Mouse (Mus musculus) hindbrain, embryonic 16.5 days (tissue): Measurements from ENCODE around the gene Cabin1. TPM values are rescaled to one million over a fixed set of nuclear protein-coding genes. Genes with fewer than 3 reads are reported as not detected.
A peak's percentile ranks its signal among the peaks of the same experiment; 100 is the strongest.

Experiments
- ATAC-seq: fragments of 200-750 bp; cut with Nextera tagmentation; 2 replicates; pipeline ENCODE4 v1.8.0; 2017; ENCODE audit warnings: moderate TSS enrichment, moderate library complexity
- H3K27ac ChIP-seq: fragments of 300-500 bp; sonication (generic); 2 replicates; pipeline ENCODE4 v1.5.1; 2014; ENCODE audit warnings: low read depth, mild to moderate bottlenecking, control low read depth, low read length, moderate library complexity
- H3K27me3 ChIP-seq: fragments of 300-500 bp; sonication (generic); replicated peaks from 2 replicates; pipeline ENCODE4 v1.6.1; 2014; ENCODE audit warnings: low read length; ENCODE audit not compliant: control insufficient read depth, insufficient read depth
- H3K36me3 ChIP-seq: fragments of 300-500 bp; sonication (generic); 2 replicates; pipeline ENCODE4 v1.6.1; 2014; ENCODE audit warnings: mild to moderate bottlenecking, low read length, moderate library complexity, mixed read lengths; ENCODE audit not compliant: control insufficient read depth, insufficient read depth
- H3K4me1 ChIP-seq: fragments of 300-500 bp; sonication (generic); 2 replicates; pipeline ENCODE4 v1.6.1; 2014; ENCODE audit warnings: low read depth, low read length; ENCODE audit not compliant: control insufficient read depth, insufficient read depth
- H3K4me2 ChIP-seq: fragments of 300-500 bp; sonication (generic); 2 replicates; pipeline ENCODE4 v1.6.1; 2014; ENCODE audit warnings: mild to moderate bottlenecking, low read length, control low read depth, moderate library complexity
- H3K4me3 ChIP-seq: fragments of 300-500 bp; sonication (generic); 2 replicates; pipeline ENCODE4 v1.5.1; 2014; ENCODE audit warnings: mild to moderate bottlenecking, low read length, control low read depth, moderate library complexity
- H3K9ac ChIP-seq: fragments of 300-500 bp; sonication (generic); 2 replicates; pipeline ENCODE4 v1.6.1; 2014; ENCODE audit warnings: low read depth, mild to moderate bottlenecking, control low read depth, low read length, moderate library complexity
- H3K9me3 ChIP-seq: fragments of 300-500 bp; sonication (generic); 2 replicates; pipeline ENCODE4 v1.6.1; 2014; ENCODE audit warnings: mild to moderate bottlenecking, low read length, moderate library complexity; ENCODE audit not compliant: control insufficient read depth
- WGBS: fragments of 180-500 bp; shearing (Covaris S2); extraction: QIAGEN DNeasy Blood & Tissue Kit; methylation state at CpG from one replicate; pipeline ENCODE4 v1.1.7; 2014; 5-methylcytosine and 5-hydroxymethylcytosine counted together
- polyA plus RNA-seq: library from polyadenylated mRNA; unstranded; fragments of >200 nt; fragmentation: Nextera tagmentation; extraction: Ambion mirVana; gene quantifications from 2 replicates; pipeline ENCODE4 v1.2.1, GENCODE M21; 2015

Cabin1 gene
- 30.9 and 35.5 TPM in 2 replicates for polyA plus RNA-seq

DNA sequence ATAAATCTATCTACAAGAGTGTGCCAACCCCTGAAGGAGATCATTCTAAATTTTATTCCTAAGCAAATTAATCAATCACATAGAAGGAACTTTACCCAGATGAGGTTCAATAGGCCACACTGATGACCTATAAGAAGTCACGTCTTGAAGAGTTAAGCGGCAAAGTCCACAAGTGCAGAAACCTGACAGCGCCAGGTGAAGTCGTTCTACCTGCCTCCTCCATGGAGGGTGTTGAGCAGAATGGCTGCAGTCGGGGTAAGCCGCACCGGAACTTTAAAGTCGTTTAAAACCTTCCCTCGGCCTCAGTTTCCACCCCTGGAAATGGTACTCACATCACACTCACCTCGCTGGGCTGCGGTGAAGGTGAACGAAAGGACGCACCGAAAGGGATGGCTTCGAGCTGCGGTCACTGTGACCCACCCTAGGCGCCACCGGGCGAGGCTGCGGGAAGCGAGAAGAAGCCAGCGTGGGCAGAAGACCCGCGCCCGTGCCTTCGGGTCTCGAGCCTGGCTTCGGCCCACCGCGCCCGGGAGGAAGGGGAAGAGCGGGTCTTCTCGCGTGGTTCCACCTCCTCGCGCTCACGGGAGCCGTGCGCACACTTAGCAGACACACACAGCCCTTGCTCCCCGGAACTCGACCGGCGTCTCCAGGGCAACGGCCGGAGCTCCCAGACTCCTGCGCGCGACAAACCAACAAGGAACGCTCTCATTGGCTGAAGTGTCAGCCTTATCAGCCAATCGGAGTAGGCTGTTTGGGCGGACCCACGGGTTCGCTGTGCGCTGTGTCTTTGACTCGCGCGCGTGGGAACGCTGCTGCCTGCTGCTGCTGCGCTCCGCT, at the start of gene Cabin1:
Cabin1 (minus strand) TSS at position 660 of the 837 bp plus-strand sequence.
- Histone ChIP-seq H3K36me3 (no peaks in the 10 kb centered on the region; the same call in 1 of the 2 replicates), H3K4me1 (peaks cover 12% of the 10 kb centered on the region), H3K27me3 (no peaks in the 10 kb centered on the region), H3K9ac (peak within 1 kb of the TSS; percentile 85), H3K4me2 (peak within 1 kb of the TSS; percentile 86), H3K9me3 (no peaks in the 10 kb centered on the region), H3K4me3 (peak within 1 kb of the TSS; percentile 98), H3K27ac (peak within 1 kb of the TSS; percentile 84)
- ATAC-seq = peak; percentile 99
- WGBS = under 1% methylated on average over 51 of the region's 61 CpGs

DNA sequence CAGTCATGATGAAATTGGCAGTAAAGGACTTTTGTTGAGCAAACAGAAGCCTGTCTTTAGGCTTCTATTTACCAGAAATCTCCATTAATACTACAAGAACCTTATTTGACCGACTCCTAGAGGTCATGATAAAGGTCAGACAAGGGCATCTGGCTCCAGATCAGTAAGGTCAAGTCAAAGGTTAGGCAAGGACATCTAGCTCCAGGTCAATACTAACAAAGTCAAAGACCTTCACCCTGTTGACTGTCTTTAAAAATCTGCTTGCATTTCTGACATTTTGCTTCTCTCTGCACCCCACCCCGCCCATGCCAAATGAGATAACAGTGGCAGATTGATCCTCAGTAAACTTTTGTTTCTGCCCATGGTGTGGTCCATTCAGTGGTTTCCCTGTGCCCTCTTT, 40.1 kb upstream of the Cabin1 start:
- Histone ChIP-seq H3K9me3 (no peaks in the 10 kb centered on the region; the same call in 1 of the 2 replicates), H3K27me3 (no peaks in the 10 kb centered on the region), H3K4me2 (no peak overlapping the region), H3K4me3 (no peak overlapping the region), H3K27ac (no peak overlapping the region), H3K9ac (no peak overlapping the region), H3K36me3 (no peaks in the 10 kb centered on the region), H3K4me1 (no peaks in the 10 kb centered on the region)
- ATAC-seq = no peak
- 68% methylated on average over 2 of the region's 2 CpGs for WGBS

DNA sequence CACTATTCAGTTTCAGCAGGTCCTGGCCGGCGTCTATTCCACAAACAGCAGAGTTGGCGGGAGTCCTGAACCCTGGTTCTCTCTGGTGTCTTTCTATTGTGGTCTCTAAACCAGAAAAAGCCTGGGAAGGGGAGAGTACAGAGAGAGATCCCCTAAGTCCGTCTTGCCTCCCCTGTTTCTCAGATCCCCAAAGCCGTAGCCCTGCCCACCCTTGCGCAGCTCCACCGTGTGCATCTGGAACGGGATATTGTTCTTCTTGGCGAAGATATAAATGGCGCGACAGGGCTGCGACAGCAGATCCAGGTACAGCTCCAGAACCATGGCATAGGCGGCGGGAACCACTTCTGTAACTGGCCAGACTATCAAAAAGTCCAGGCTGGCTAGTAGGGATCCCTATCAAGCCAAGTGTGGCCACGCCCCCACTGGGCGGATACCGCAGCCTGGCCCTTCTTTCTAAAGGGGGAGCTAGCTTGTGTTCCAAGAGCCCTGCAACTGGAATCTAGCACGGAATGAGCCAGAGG, 34.1 kb upstream of the Cabin1 start, which contains the start of gene Gstt1:
Gstt1 (minus strand) TSS at position 409 of the 521 bp plus-strand sequence.
- Histone ChIP-seq H3K4me2 (peak within 1 kb of the TSS; percentile 76), H3K4me3 (peak within 1 kb of the TSS; percentile 41), H3K4me1 (peaks cover 6% of the 10 kb centered on the region), H3K9me3 (no peaks in the 10 kb centered on the region), H3K36me3 (no peaks in the 10 kb centered on the region), H3K9ac (peak within 1 kb of the TSS; percentile 63), H3K27ac (peak within 1 kb of the TSS; percentile 25; the same call in 1 of the 2 replicates), H3K27me3 (no peaks in the 10 kb centered on the region)
- ATAC-seq = peak; percentile 68
- WGBS = under 1% methylated on average over 18 of the region's 18 CpGs

DNA sequence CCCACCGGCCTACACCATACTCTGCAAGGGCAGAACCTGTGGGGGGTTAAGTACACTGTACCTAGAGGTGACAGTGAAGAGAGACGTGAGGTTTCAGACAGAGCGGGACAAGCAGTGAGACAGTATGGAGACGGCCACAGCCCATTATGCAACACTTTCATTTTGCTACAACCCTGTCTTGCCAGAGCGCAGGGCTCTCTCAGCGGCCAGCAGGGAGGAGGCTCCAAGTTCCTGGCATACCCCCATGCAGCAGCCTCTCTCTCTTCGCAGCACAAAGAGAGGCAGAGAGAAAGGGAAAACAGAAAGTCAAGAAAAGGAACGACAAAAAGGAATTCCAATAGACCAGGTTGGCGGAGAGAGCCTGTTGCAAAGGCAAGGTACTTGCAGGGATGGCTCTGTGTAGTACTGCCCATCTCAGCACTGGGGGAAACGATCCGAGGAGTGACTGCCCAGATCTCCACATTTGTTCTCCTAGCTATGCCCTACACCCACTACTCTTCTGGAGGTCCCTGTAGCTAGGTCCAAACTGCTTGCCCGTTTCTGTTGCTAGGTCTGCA, 33.6 kb upstream of the Cabin1 start:
- H3K9ac ChIP-seq = peak overlapping the region; percentile 63
- peak overlapping the region; percentile 76 for H3K4me2 ChIP-seq
- 4% methylated on average over 12 of the region's 12 CpGs for WGBS
- H3K27ac ChIP-seq = peak overlapping the region; percentile 25; the same call in 1 of the 2 replicates
- no peaks in the 10 kb centered on the region for H3K36me3 ChIP-seq
- no peaks in the 10 kb centered on the region for H3K27me3 ChIP-seq
- ATAC-seq = peak; percentile 78
- H3K9me3 ChIP-seq = no peaks in the 10 kb centered on the region
- peak overlapping the region; percentile 41 for H3K4me3 ChIP-seq
- peaks cover 6% of the 10 kb centered on the region for H3K4me1 ChIP-seq

DNA sequence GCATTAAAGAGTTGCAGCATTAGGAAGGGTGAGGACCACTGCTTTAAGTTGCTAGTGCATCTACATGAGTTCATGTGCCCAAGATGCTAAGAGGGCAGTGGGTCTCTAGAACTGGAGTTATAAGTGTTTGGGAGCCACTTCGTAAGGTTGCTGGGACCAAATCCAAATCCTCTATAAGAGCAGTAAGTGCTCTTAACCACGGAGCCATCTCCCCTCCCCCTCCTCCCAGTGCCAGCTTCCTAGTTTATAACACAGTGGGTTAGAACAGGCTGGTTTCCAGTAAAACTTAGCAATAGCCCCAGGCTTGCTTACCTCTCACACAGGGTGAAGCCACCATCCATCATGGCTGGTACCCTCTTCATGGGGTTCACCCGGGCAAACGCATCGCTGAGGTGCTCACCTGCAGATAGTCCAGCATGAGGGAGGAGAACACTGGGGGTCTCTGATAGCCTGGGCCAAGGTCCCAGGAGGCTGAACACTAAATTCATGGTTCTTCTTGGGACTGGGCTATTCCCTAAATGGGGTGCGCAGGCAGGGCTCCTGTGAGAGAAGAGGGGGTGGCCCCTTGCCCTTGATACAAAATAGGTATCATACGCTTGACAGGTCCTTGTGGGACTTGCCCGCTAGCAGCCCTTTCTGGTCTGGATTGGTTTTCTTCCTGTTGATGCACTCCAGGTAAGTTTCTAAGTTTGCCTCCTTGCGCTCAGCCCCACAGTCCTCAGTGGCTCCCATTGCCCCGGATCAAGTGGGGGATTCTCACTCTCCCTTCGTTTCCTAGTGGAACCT, 32.8 kb upstream of the Cabin1 start:
- peak; percentile 5; the same call in 1 of the 2 replicates for ATAC-seq
- Histone ChIP-seq H3K27ac (no peak overlapping the region), H3K9ac (no peak overlapping the region; the same call in 1 of the 2 replicates), H3K27me3 (no peaks in the 10 kb centered on the region), H3K4me2 (peak overlapping the region; percentile 76), H3K4me1 (peaks cover 6% of the 10 kb centered on the region), H3K4me3 (peak overlapping the region; percentile 41), H3K36me3 (no peaks in the 10 kb centered on the region), H3K9me3 (no peaks in the 10 kb centered on the region)
- 44% methylated on average over 11 of the region's 11 CpGs for WGBS

DNA sequence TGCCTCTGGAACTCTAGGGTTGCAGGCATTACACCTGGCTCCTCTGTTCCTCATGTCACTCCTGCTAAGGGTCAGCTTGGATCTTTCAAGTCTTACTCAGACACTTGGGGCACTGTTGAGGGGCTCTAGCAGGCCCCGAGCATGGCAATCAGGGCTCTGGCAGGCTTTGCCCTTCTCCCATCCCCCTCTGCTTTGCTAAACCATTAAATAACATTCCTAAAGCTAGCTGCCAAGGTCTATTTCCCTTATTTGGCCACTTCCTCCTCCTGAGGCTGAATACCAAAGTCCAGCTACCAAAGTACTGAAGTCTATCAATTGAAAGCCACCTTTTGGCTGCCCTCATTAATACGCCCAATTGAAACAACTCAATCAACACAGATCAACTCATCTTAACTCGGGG, 30.7 kb upstream of the Cabin1 start:
- H3K9me3 ChIP-seq = no peaks in the 10 kb centered on the region
- H3K27ac ChIP-seq = no peak overlapping the region
- no peak overlapping the region for H3K4me2 ChIP-seq
- WGBS = 30% methylated on average over 3 of the region's 3 CpGs
- H3K36me3 ChIP-seq = no peaks in the 10 kb centered on the region
- peaks cover 6% of the 10 kb centered on the region for H3K4me1 ChIP-seq
- ATAC-seq = no peak
- H3K9ac ChIP-seq = no peak overlapping the region
- no peak overlapping the region for H3K4me3 ChIP-seq
- no peaks in the 10 kb centered on the region for H3K27me3 ChIP-seq

DNA sequence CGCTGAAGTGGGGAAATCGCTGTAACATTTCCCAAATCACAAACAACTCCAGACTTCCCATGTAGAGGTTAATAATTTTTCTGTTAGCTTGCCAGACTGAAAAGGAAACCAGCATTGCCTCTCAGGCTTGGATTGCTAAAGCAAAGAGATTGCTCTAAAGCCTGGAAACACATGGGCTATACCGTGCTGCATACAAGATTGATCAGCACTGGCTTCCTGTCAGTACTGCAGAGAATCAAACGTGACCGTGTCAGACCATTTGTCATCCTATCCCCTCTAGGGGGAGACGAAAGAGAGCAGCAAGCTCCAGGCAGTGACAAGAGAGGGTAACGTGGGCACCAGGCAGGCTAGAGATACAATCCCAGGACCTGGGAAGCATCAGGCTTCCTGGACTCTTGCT, 26.6 kb upstream of the Cabin1 start:
- no peaks in the 10 kb centered on the region for H3K9me3 ChIP-seq
- H3K9ac ChIP-seq = peak overlapping the region; percentile 41; the same call in 1 of the 2 replicates
- H3K36me3 ChIP-seq = no peaks in the 10 kb centered on the region
- no peaks in the 10 kb centered on the region for H3K27me3 ChIP-seq
- no peak overlapping the region for H3K27ac ChIP-seq
- 0 out of 2 replicates have a peak, but pooled peaks have one; percentile 24 for ATAC-seq
- WGBS = 17% methylated on average over 7 of the region's 7 CpGs
- H3K4me1 ChIP-seq = no peaks in the 10 kb centered on the region
- H3K4me3 ChIP-seq = no peak overlapping the region
- no peak overlapping the region for H3K4me2 ChIP-seq

DNA sequence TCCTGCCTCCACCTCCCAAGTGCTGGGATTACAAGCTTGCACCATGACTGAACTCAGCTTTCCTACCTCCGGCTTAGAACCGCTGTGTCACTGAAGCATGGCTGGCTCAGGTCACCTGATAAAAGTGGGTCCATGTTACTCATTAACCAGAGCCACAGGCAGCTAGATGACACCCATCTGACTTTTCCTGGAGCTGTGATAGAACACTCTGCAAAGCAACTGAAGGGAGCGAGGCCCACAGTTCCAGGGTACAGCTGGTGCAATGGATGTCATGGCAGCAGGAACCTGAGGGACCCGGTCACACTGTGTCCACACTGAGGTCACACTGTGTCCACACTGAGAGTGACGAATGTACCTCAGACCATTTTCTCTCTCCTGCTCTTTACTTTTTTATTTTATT, 25.7 kb upstream of the Cabin1 start:
- no peak for ATAC-seq
- H3K9ac ChIP-seq = no peak overlapping the region
- H3K4me2 ChIP-seq = no peak overlapping the region
- H3K4me1 ChIP-seq = no peaks in the 10 kb centered on the region
- H3K27ac ChIP-seq = no peak overlapping the region
- WGBS = 90% methylated on average over 5 of the region's 5 CpGs
- no peak overlapping the region for H3K4me3 ChIP-seq
- no peaks in the 10 kb centered on the region for H3K27me3 ChIP-seq
- no peaks in the 10 kb centered on the region for H3K9me3 ChIP-seq
- H3K36me3 ChIP-seq = no peaks in the 10 kb centered on the region
